Mouse (Mus musculus): ENCODE measurements around the gene Batf.

GRCm38 (mm10) chr12:85673914-85674313 lies 12.6 kb upstream of the Batf start:
- TF ChIP-seq CTCF (IDR thresholded peaks at IDR 0.05; ENCODE audit: control insufficient read depth, insufficient read depth, insufficient read length) (no peak), MYOG (IDR thresholded peaks at IDR 0.05; ENCODE audit: control insufficient read depth, extremely low read depth, insufficient read length) (no peak), MAX (IDR thresholded peaks at IDR 0.05) (no peak), CEBPB (IDR thresholded peaks at IDR 0.05; ENCODE audit: low read depth) (no peak), USF1 (IDR thresholded peaks at IDR 0.05; ENCODE audit: low read depth) (no peak)

All from C2C12 (cell line).